Mouse (Mus musculus) heart, adult 2 months (tissue): Measurements from ENCODE around the gene B3gnt4.

Experiments used
- CTCF ChIP-seq: fragments of 200-600 bp; IDR thresholded peaks from 2 replicates; pipeline ENCODE4 v1.8.1; 2022; ENCODE audit warnings: antibody characterized with exemption, mild to moderate bottlenecking, moderate library complexity
- POLR2A ChIP-seq: fragments of 200-500 bp; IDR thresholded peaks from 2 replicates; pipeline ENCODE4 v1.6.1; 2011; ENCODE audit warnings: mild to moderate bottlenecking, low read depth, low read length, control low read depth; ENCODE audit not compliant: insufficient read depth

DNA sequence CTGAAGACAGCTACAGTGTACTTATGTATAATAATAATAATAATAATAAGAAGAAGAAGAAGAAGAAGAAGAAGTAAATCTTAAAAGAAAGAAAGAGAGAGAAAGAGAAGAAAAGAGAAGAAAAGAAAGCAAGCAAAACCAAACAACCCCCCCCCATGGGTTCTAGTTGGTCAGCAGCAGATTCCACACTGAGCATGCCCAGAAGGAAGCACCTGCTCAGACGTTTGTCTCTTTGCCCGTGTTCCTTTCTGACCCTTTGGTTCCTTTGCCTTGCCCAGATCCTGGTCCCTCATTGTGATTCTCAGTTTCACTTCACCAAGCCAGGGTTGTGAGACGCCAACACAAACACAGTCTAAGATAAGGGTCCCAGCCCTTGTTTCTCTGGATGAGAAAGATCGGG lies 8.3 kb upstream of the B3gnt4 start:
- TF ChIP-seq CTCF (no peak), POLR2A (no peak)
